Mouse (Mus musculus) erythroblast, embryonic 14.5 days (primary cell): ENCODE data around the gene Lbx2.

Experiments
- GATA1 ChIP-seq: IDR thresholded peaks from 2 replicates; pipeline ENCODE4 v1.6.1; 2012; ENCODE audit warnings: low read length, inconsistent platforms, mixed read lengths
- TAL1 ChIP-seq: IDR thresholded peaks from 3 replicates; pipeline ENCODE4 v1.6.1; 2012; ENCODE audit warnings: low read length, inconsistent platforms, mixed read lengths

- no peak for TF ChIP-seq GATA1
- TF ChIP-seq TAL1: no peak
These were observed 49.5 kb downstream of the Lbx2 start for GRCm38 (mm10) chr6:83135571-83136161.
